Mouse (Mus musculus) gastrocnemius, adult 18-20 months (tissue): Measurements from ENCODE around the gene Trim3. TPM values are rescaled to one million over a fixed set of nuclear protein-coding genes. Genes with fewer than 3 reads are reported as not detected.

ENCODE experiments used
- DNase-seq: peaks from one replicate; pipeline ENCODE4 v3.0.0; 2021; ENCODE audit warnings: low spot score
- total RNA-seq, 2 experiments: library from RNA; stranded (reverse); gene quantifications; 2 replicates each; pipeline ENCODE4 v1.2.3; 2021

The Trim3 gene
- total RNA-seq, 2 experiments from 2014 or later, result 12.6 to 13.8 TPM

GRCm38 (mm10) chr7:105611767-105612166 lies 21.6 kb downstream of the Trim3 start:
- DNase-seq, result no peak

DNA sequence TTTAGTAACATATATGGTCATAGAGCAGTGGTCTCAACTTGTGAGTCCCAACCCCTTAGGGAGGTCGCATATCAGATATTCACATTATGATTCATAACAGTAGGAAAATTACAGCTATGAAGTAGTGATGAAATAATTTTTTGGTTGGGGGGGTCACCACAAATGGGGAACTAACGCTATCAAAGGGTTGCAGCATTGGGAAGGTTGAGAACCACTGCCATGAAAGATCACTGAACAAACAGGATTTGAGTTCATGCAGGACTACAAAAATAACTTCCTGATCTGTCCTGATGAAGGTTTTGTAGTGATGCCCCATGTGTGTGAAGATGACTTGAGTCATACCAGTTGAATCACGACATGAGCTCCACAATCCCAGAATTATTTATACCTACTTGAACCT lies 24.9 kb downstream of the Trim3 start:
- no peak for DNase-seq

GRCm38 (mm10) chr7:105602860-105603623 lies 30.3 kb downstream of the Trim3 start:
- peak; percentile 55 for DNase-seq

DNA sequence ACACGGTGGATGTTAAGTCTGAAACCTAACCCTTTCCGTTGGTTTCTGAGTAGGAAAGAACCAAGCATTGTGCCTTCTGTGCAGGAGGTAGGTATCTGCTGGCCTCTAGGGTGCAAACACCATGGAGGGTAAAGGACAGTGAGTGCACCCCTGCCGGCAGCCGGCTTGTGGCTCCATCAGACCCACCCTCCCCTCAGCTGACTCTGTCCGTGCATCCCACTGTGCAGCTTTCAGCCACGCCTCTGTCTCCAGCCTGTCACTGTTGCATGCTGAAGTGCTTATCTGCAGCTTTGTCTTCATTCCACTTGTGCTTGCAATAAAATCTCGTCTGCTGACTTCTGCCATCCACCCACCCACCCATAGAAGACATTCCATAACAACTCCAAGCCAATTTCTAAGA lies 43.3 kb downstream of the Trim3 start:
- no peak for DNase-seq

- no peak for DNase-seq
These were observed 45.0 kb downstream of the Trim3 start for GRCm38 (mm10) chr7:105588325-105588912.

DNA sequence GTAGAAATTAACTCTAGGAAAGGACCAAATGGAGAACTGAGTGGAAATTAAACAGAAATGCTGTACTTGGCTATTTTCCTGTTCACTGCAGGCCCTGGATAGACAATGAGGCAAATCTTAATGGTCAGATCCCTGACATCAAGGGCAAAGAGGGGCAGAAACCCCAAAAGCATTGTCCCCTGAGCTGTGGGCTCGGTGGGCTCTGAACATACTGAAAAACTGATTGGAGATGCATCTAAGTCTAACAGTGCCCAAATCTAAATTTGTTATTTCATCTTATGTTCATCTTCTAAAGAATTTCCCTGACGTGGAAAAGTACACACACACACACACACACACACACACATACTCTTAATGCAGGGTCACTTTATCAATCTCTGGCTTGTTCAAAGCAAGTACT lies 51.4 kb downstream of the Trim3 start:
- DNase-seq, result no peak

DNA sequence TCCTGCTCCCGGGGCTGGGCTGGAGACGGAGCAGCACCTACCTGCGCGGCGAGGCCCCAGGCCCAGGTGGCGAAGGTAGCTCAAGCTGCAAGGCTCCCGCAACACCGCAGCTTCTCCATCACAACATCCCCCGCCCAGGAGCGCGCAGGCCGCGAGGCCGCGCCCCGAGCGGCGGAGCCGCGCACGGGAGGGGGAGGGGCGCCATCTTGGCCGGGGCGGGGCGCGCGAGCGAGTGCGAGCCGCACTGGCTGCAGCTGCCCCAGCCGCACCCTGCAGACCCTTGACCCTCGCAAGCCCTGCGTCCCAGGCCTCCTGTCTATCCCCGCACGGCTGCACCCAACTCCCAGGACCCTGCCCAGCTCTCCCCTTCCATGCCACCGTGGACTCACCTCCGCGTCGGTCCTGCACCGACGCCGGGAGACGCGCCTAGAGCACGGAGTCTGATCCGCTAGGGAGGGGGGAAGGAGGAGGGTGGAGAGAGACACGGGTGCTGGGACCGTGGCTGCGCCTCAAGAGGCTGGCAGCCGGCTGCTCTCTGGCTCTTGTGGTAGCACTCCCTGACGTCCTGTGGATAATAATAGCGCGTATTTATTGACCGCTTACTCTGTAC lies 52.2 kb downstream of the Trim3 start, which contains the start of gene Apbb1:
Gene Apbb1 (minus strand): TSS at position 560 of the 610 bp plus-strand sequence.
- DNase-seq, result peak; percentile 73

DNA sequence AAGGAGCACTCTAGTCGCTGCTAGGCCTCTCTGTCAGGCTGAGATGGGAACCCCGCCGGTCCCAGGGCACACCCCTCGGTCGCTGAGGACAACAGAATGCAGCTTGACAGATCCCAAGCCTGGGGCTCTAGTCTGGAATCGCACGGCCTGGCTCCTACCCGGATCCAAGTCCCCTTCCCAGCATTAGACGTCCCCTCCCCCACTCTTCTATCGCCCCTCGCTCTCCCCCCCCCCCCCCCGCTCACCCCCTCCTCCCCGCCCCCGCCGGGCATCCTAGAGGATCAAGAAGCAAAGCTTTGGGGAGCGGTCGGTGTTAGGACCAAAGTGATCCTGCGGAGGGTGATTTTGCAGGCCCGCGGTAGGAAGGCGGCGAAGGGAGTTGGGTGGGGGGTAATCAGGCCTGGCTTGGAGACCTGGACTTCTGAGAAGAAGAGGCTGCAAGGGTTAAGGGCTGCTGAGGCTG lies 52.7 kb downstream of the Trim3 start:
- DNase-seq, result peak; percentile 17

GRCm38 (mm10) chr7:105578481-105578880 lies 54.9 kb downstream of the Trim3 start:
- DNase-seq, result no peak

DNA sequence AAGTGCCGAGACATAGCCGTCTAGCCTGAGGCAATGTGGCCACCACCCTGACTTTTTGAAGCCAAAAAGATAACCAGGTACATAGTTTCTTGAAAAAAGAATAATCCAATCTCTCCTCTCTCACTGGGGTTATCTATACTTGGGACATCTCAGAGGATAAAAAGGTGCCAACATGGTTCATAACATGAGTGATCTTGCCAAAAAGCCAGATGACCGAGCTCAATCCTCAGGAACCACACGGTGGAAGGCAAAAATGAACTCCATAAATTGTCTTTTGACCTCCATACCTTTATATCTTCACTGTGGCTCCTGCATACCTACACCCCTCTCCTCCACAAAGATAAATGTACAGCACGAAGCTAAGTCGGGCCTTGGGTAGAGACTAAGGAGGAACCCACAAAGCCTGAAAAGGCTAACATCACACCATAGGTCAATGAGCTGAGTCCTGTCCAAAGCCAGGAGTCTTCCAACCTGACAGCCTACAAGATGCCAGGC lies 55.9 kb downstream of the Trim3 start:
- no peak for DNase-seq

DNA sequence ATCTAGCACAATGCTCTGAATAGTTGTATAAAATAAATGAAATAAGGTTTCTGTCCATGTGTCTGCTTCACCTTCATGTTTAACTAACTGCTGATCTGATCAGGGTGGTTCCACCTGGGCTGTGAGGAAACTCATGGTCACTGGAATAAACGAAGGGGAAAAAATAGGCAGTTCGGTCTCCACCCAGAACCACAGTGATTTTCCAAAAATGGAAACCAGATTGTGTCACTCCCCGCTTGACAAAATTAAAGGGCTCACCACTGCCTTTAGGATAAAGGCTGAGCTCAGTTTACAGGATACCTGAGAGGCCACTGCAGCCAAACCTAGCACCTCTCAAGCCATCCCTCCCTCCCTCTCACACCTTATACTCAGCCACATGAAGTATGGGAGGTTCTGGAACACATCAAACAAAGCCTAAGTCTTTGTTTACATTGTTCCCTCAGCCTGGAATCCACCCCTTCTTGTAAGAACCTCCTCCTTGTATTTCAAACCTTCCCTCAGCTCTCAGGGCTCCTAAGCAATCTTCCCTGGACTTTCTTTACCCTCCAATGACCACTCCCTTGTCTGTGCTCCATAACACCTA lies 57.1 kb downstream of the Trim3 start:
- no peak for DNase-seq

DNA sequence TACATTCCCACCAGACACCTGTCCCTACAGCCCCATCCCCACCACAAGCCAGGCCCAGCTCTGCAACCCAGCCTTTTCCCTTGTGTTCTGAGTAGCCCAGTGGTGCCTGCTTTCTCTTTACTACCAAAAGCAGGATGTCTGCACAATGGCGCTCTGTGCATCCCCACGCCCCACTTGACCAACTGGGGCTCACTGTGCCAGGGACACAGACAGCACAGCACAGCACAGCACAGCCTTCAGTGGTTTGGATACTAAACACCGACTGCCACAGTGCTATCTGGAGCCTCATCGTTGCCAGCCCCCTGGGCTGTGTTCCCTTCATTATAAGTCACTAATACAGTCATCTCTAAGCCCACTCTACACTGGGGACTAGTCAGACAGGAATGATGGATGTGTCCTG lies 58.8 kb downstream of the Trim3 start:
- DNase-seq, result no peak

DNA sequence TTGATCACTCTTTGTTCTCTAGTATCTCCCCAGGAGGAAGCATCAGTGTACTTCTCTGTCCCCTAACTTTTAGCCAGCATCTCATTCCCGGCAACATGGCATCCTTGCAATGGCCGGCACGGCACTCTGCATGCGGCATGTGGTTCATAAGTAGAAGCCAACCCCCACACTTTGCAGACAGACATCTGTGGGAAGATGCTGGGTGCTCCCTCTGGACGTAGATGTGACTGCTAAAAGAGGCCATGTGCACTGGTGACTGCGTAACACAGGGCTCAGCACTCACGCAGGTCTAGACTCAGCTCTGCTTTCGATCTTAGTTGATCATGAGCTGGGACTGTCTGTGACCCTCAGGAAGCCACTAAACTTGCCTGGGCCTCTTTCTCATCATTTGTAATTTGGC lies 60.4 kb downstream of the Trim3 start:
- DNase-seq, result no peak

DNA sequence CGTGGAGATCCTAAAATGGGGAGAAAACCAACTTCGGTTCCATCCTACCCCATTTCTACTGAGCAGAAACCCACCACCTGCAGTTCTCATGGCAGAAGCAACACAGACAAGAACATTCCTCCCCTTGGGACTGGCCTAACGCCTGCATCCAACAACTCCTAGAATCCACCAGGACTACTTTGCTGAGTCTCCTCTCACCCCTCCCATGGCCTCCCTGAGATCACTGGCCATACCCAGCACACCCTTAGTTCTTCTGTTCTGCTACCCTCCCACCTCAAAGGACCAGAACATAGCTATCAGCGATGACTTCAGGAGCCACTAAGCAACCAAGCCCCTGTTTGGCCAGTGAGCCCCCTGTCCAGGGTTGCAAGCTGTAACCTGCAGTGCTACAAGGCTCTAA lies 62.6 kb downstream of the Trim3 start:
- DNase-seq, result no peak

DNA sequence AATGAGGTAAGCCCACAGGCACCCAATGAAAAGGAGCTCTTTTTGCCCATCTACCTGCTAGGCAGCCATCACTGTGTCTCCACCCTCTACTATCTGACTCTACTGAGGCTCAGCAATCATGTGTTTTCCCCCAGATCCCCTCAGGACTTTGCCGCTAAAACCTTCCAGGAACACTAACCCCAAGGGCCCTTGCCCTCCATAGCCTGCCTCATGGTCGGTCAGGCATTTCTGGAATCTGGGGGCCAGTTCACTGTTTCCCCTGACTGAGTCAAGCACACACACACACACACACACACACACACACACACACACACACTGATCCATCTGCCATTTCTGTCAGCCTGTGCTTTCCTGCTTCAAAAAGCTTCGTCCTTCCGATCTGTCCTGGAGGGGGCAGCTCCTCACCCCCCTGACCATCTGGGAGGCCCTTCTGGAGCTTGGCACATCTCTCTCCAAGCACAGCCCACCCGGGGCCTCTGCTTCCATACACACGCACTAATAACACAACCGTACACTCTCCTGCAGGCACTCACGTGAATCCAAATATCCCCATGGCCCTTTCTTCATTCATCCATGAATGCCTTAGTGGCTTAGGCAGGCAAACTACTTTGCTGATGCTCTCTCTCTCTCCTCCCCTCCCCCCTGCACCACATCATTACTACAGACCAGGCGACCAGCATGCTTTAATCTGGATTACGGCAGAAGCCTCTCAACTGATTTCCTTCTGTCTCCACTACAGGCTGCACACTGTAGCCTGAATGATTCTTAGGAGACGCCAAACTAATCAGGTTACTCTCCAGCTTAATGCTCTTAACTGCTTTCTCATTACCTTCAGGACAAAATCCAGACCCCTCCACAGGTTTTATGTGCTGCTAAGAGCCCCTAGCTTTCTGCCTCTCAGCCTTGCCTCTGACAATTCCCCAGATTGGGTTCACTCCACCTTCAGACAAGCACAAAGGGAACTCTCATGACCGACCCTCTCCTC lies 63.6 kb downstream of the Trim3 start:
- no peak for DNase-seq

DNA sequence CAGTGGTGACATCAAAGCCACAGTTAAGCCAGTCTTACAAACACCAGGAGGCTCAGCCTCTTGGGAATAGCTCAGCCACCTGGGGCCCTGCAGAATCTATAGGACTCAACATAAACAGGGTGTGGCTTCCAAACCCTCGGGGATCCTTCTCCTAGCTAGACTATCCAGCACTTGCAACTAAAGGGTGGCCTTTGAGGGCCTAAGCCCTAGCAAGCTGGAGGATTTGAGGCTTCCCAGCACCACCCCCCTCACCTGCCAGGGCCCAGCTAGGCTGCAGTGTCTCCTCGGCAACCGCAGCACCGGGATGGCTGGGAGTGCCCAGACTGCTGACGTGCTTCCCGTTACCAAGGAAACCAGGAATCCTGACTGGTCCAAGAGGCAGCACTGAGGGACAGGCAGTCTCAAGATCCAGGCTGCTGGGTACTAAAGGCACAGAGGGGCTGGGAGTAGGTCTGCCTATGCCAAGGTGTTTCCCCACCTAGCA lies 64.3 kb downstream of the Trim3 start:
- no peak for DNase-seq

GRCm38 (mm10) chr7:105568583-105568982 lies 64.8 kb downstream of the Trim3 start:
- no peak for DNase-seq

- DNase-seq, result no peak
These were observed 68.1 kb downstream of the Trim3 start for GRCm38 (mm10) chr7:105565071-105565836.

- no peak for DNase-seq
These were observed 70.0 kb downstream of the Trim3 start for GRCm38 (mm10) chr7:105563367-105563766.

- no peak for DNase-seq
These were observed 71.1 kb downstream of the Trim3 start for GRCm38 (mm10) chr7:105562317-105562716.
